In the genomic region with DNA sequence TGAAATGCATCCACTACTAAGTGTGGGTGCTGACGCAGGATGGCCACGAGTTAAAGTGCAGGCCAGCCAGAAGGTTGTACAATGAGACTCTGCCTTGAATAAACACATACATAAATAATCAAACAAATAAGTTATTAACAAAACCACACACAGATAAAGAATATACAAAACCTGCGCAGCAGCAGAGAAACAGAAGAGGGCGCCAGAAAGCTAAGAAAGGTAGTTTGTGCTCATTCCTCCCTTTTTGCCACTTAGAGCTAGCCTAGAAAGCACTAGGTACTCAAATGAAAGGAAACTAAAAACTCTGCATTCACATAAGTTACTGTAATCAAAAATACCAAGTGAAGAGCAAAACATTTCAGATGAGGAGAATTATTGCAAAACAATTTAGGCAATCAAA, we compare ENCODE assay signal across 8 mouse cellular contexts. TPM values are rescaled to one million over a fixed set of nuclear protein-coding genes. Genes with fewer than 3 reads are reported as not detected.
A peak's percentile ranks its signal among the peaks of the same experiment; 100 is the strongest.
DNase-seq lines count a peak whose midpoint lies in the region; ATAC-seq and TF ChIP-seq lines count a peak whose summit lies in the region.

No protein-coding gene starts in this region.

- peak; percentile 77 for TF ChIP-seq CTCF in kidney, postnatal 0 days (IDR thresholded peaks at IDR 0.05; ENCODE audit: low read depth)
- TF ChIP-seq CTCF in lung, postnatal 0 days (IDR thresholded peaks at IDR 0.05): peak; percentile 82

- no peaks in the 10 kb centered on the region for H3K9me3 ChIP-seq in kidney, postnatal 0 days (replicated peaks; ENCODE audit: low read length)
- no peaks in the 10 kb centered on the region for H3K9me3 ChIP-seq in lung, postnatal 0 days (ENCODE audit: low read length)

- no peak overlapping the region for H3K27ac ChIP-seq in kidney, postnatal 0 days
- H3K27ac ChIP-seq in lung, postnatal 0 days (ENCODE audit: low read length): no peak overlapping the region

- no peak for TF ChIP-seq EP300 in lung, postnatal 0 days (IDR thresholded peaks at IDR 0.05)

- WGBS in kidney, postnatal 0 days: 33% methylated on average over 4 of the region's 4 CpGs
- 20% methylated on average over 4 of the region's 4 CpGs for WGBS in lung, postnatal 0 days

- no peak overlapping the region for H3K4me3 ChIP-seq in kidney, postnatal 0 days (replicated peaks; ENCODE audit: low read depth, low read length)
- H3K4me3 ChIP-seq in lung, postnatal 0 days (ENCODE audit: low read depth, low read length): no peak overlapping the region

- no peak overlapping the region for H3K9ac ChIP-seq in kidney, postnatal 0 days (ENCODE audit: low read depth, low read length)
- H3K9ac ChIP-seq in lung, postnatal 0 days (replicated peaks; ENCODE audit: low read depth): no peak overlapping the region

- no peaks in the 10 kb centered on the region for H3K36me3 ChIP-seq in kidney, postnatal 0 days (ENCODE audit: insufficient read depth, low read length)
- no peaks in the 10 kb centered on the region for H3K36me3 ChIP-seq in lung, postnatal 0 days (ENCODE audit: insufficient read depth, low read length)

- H3K27me3 ChIP-seq in kidney, postnatal 0 days (ENCODE audit: insufficient read depth, low read length): no peaks in the 10 kb centered on the region
- no peaks in the 10 kb centered on the region for H3K27me3 ChIP-seq in lung, postnatal 0 days (replicated peaks; ENCODE audit: insufficient read depth, low read length)

- DNase-seq in heart, adult 18-20 months: peak; percentile 39 to 81
- DNase-seq in heart, adult 11 months: no peak
- peak; percentile 73 for DNase-seq in 416B (ENCODE audit: low read depth)
- DNase-seq in R1 (ENCODE audit: low read depth, low spot score): peak; percentile 55
- DNase-seq in embryo, embryonic 10 days (ENCODE audit: low spot score): peak; percentile 54
- DNase-seq in kidney, postnatal 0 days (ENCODE audit: low spot score): peak; percentile 78
- peak; percentile 83 for DNase-seq in lung, postnatal 0 days (ENCODE audit: low spot score)
- peak; percentile 14 to 66 for DNase-seq in spleen, postnatal 10 days (ENCODE audit: low spot score in 2 of 2)

- no peak overlapping the region for H3K4me2 ChIP-seq in kidney, postnatal 0 days (ENCODE audit: low read length)
- H3K4me2 ChIP-seq in lung, postnatal 0 days (replicated peaks; ENCODE audit: low read depth, low read length): no peak overlapping the region

- H3K4me1 ChIP-seq in kidney, postnatal 0 days (replicated peaks; ENCODE audit: insufficient read depth, low read length): peaks cover 5% of the 10 kb centered on the region; the same call in 1 of the 2 replicates
- no peaks in the 10 kb centered on the region for H3K4me1 ChIP-seq in lung, postnatal 0 days (ENCODE audit: insufficient read depth, low read depth, low read length)

- no peak for ATAC-seq in kidney, postnatal 0 days (replicated peaks; ENCODE audit: low FRiP score, low read depth)
- ATAC-seq in lung, postnatal 0 days: peak; percentile 53

RNA-seq across cellular contexts. Expression of gene Fbxo4, which starts 21.4 kb away (rescaled TPM):
- total RNA-seq in heart, adult 18-20 months (2021): 1 to 10 TPM; 7.0 to 7.8 TPM
- polyA plus RNA-seq in kidney, postnatal 0 days (2015; fragmentation: Nextera tagmentation; extraction: Ambion mirVana): 17.1 and 18.0 TPM in 2 replicates
- 21.6 and 23.0 TPM in 2 replicates for polyA plus RNA-seq in lung, postnatal 0 days (2015; fragmentation: Nextera tagmentation; extraction: Ambion mirVana)

RNA-seq across cellular contexts. Expression of gene AW549877, which starts 37.6 kb away (rescaled TPM):
- 10 to 100 TPM; 15.8 to 21.3 TPM for total RNA-seq in heart, adult 18-20 months (2021)
- 32.4 and 33.1 TPM in 2 replicates for polyA plus RNA-seq in kidney, postnatal 0 days (2015; fragmentation: Nextera tagmentation; extraction: Ambion mirVana)
- polyA plus RNA-seq in lung, postnatal 0 days (2015; fragmentation: Nextera tagmentation; extraction: Ambion mirVana): 21.7 and 23.4 TPM in 2 replicates
